Mouse (Mus musculus): ENCODE results near the gene Slc22a21. TPM values are rescaled to one million over a fixed set of nuclear protein-coding genes. Genes with fewer than 3 reads are reported as not detected.

Gene Slc22a21
- total and polyA plus RNA-seq, 3 experiments, result not detected

- Histone ChIP-seq H3K79me2 (replicated peaks; ENCODE audit: control insufficient read depth, extremely low read depth, insufficient read depth, poor library complexity, severe bottlenecking) (no peaks in the 10 kb centered on the region), H3K9me3 (replicated peaks; ENCODE audit: low read length) (no peaks in the 10 kb centered on the region), H3K4me3 (replicated peaks in 1 of 3; ENCODE audit: low read depth in 2 of 3, low read length in 2 of 3, poor library complexity in 1 of 3) (no peak overlapping the region), H3K4me1 (ENCODE audit: control insufficient read depth in 1 of 2, insufficient read depth in 2 of 2) (peaks cover 0 to 3% of the 10 kb centered on the region in 2 experiments; a peak in 1 of 4 replicates), H3K9ac (ENCODE audit: insufficient read depth, low read depth) (no peak overlapping the region), H3K36me3 (replicated peaks in 1 of 2; ENCODE audit: control insufficient read depth in 1 of 2, insufficient read depth in 1 of 2, low read length in 1 of 2) (no peaks in the 10 kb centered on the region), H3K27ac (ENCODE audit: insufficient read depth, low read depth) (no peak overlapping the region), H3K27me3 (replicated peaks) (no peaks in the 10 kb centered on the region), H3K4me2 (ENCODE audit: insufficient read depth, low read depth, poor library complexity, severe bottlenecking) (no peak overlapping the region)
- no peak for DNase-seq (ENCODE audit: extremely low read depth)
- TF ChIP-seq SIN3A (IDR thresholded peaks at IDR 0.05; ENCODE audit: low read length), result no peak
- in situ Hi-C loops (cut with MboI; ENCODE audit: low pct_ligation_motif_present, low pct_unique_long_range_greater_than_20kb, low sequenced_read_pairs) (loop anchor here (10.0 kb wide), 1 partner anchor 57 kb away; no protein-coding TSS in a partner anchor), dilution Hi-C loops (cut with MboI; ENCODE audit: extremely low pct_ligation_motif_present, extremely low pct_unique_long_range_greater_than_20kb, low sequenced_read_pairs) (no loop called here)
Observed at GRCm38 (mm10) chr11:53992264-53992663, 12.1 kb upstream of the Slc22a21 start.

GRCm38 (mm10) chr11:53989232-53989631 is 9.1 kb upstream of the Slc22a21 start:
- Histone ChIP-seq H3K27me3 (replicated peaks) (no peaks in the 10 kb centered on the region), H3K36me3 (replicated peaks in 1 of 2; ENCODE audit: control insufficient read depth in 1 of 2, insufficient read depth in 1 of 2, low read length in 1 of 2) (no peaks in the 10 kb centered on the region), H3K9ac (ENCODE audit: insufficient read depth, low read depth) (no peak overlapping the region), H3K4me3 (replicated peaks in 1 of 3; ENCODE audit: low read depth in 2 of 3, low read length in 2 of 3, poor library complexity in 1 of 3) (no peak overlapping the region), H3K27ac (ENCODE audit: insufficient read depth, low read depth) (no peak overlapping the region), H3K79me2 (replicated peaks; ENCODE audit: control insufficient read depth, extremely low read depth, insufficient read depth, poor library complexity, severe bottlenecking) (no peaks in the 10 kb centered on the region), H3K4me1 (ENCODE audit: control insufficient read depth in 1 of 2, insufficient read depth in 2 of 2) (no peaks in the 10 kb centered on the region), H3K4me2 (ENCODE audit: insufficient read depth, low read depth, poor library complexity, severe bottlenecking) (no peak overlapping the region), H3K9me3 (replicated peaks; ENCODE audit: low read length) (no peaks in the 10 kb centered on the region)
- DNase-seq (ENCODE audit: extremely low read depth), result no peak
- dilution Hi-C loops (cut with MboI; ENCODE audit: extremely low pct_ligation_motif_present, extremely low pct_unique_long_range_greater_than_20kb, low sequenced_read_pairs), result no loop called here
- TF ChIP-seq MYC (IDR thresholded peaks at IDR 0.05; ENCODE audit: low read depth, low read length) (no peak), JUN (IDR thresholded peaks at IDR 0.05; ENCODE audit: insufficient read depth, low read depth, low read length) (no peak), RAD21 (IDR thresholded peaks at IDR 0.05; ENCODE audit: low read depth, low read length) (peak; percentile 24), ZNF384 (IDR thresholded peaks at IDR 0.05; ENCODE audit: low read depth, low read length) (0 out of 2 replicates have a peak, but pooled peaks have one; percentile 25), E2F4 (IDR thresholded peaks at IDR 0.05; ENCODE audit: insufficient replicate concordance, low read depth, low read length) (no peak), CTCF (conservative IDR thresholded peaks at IDR 0.05 in 1 of 2, IDR thresholded peaks at IDR 0.05 in 1 of 2; ENCODE audit: low read depth in 2 of 2, low read length in 2 of 2) (peak in 1 of 2 experiments; percentile 48; a peak in 2 of 4 replicates), SMC3 (IDR thresholded peaks at IDR 0.05; ENCODE audit: low read depth, low read length) (peak; percentile 34)
- in situ Hi-C loops (cut with MboI; ENCODE audit: low pct_ligation_motif_present, low pct_unique_long_range_greater_than_20kb, low sequenced_read_pairs), result no loop called here

GRCm38 (mm10) chr11:53988081-53988480 is 7.9 kb upstream of the Slc22a21 start:
- Histone ChIP-seq H3K9ac (ENCODE audit: insufficient read depth, low read depth) (no peak overlapping the region), H3K4me1 (ENCODE audit: control insufficient read depth in 1 of 2, insufficient read depth in 2 of 2) (no peaks in the 10 kb centered on the region), H3K27me3 (replicated peaks) (no peaks in the 10 kb centered on the region), H3K4me2 (ENCODE audit: insufficient read depth, low read depth, poor library complexity, severe bottlenecking) (no peak overlapping the region), H3K79me2 (replicated peaks; ENCODE audit: control insufficient read depth, extremely low read depth, insufficient read depth, poor library complexity, severe bottlenecking) (no peaks in the 10 kb centered on the region), H3K36me3 (replicated peaks in 1 of 2; ENCODE audit: control insufficient read depth in 1 of 2, insufficient read depth in 1 of 2, low read length in 1 of 2) (no peaks in the 10 kb centered on the region), H3K27ac (ENCODE audit: insufficient read depth, low read depth) (no peak overlapping the region), H3K4me3 (replicated peaks in 1 of 3; ENCODE audit: low read depth in 2 of 3, low read length in 2 of 3, poor library complexity in 1 of 3) (no peak overlapping the region), H3K9me3 (replicated peaks; ENCODE audit: low read length) (no peaks in the 10 kb centered on the region)
- dilution Hi-C loops (cut with MboI; ENCODE audit: extremely low pct_ligation_motif_present, extremely low pct_unique_long_range_greater_than_20kb, low sequenced_read_pairs) (no loop called here), in situ Hi-C loops (cut with MboI; ENCODE audit: low pct_ligation_motif_present, low pct_unique_long_range_greater_than_20kb, low sequenced_read_pairs) (no loop called here)
- TF ChIP-seq POLR2AphosphoS2 (IDR thresholded peaks at IDR 0.05; ENCODE audit: low read depth, low read length) (no peak), POLR2A (IDR thresholded peaks at IDR 0.05; ENCODE audit: low read depth, low read length) (no peak)
- DNase-seq (ENCODE audit: extremely low read depth), result no peak
